Mouse (Mus musculus) neural tube, embryonic 10.5 days (tissue): ENCODE measurements at regions not wholly inside any gene's neighbourhood (a gene's known extent, or its start where the extent isn't known, plus 50 kb on each side); places are given as distances from the start of the nearest gene placed in this dataset.

Experiments
- DNase-seq: peaks from one replicate; pipeline ENCODE4 v3.0.0-alpha.2; 2017; ENCODE audit warnings: low spot score; ENCODE audit errors: extremely low spot score

GRCm38 (mm10) chr16:86808644-86809324 lies 545.2 kb upstream of the N6amt1 start:
- DNase-seq: no peak

- DNase-seq: no peak
These were observed 547.6 kb upstream of the N6amt1 start for GRCm38 (mm10) chr16:86806374-86806773.

- DNase-seq: no peak
These were observed 577.9 kb upstream of the N6amt1 start for GRCm38 (mm10) chr16:86776086-86776485.

- DNase-seq: no peak
These were observed 581.4 kb upstream of the N6amt1 start for GRCm38 (mm10) chr16:86772586-86772985.

GRCm38 (mm10) chr16:86768912-86769311 lies 585.1 kb upstream of the N6amt1 start:
- DNase-seq: no peak

GRCm38 (mm10) chr16:86768355-86768754 lies 585.6 kb upstream of the N6amt1 start:
- DNase-seq: no peak

GRCm38 (mm10) chr16:86765974-86766373 lies 588.0 kb upstream of the N6amt1 start:
- no peak for DNase-seq

GRCm38 (mm10) chr16:86741236-86741635 lies 612.7 kb upstream of the N6amt1 start:
- DNase-seq: no peak

GRCm38 (mm10) chr16:86718982-86719771 lies 634.8 kb upstream of the N6amt1 start:
- no peak for DNase-seq

- DNase-seq: no peak
These were observed 635.6 kb upstream of the N6amt1 start for GRCm38 (mm10) chr16:86718353-86718752.

GRCm38 (mm10) chr16:86701700-86702099 lies 652.3 kb upstream of the N6amt1 start:
- DNase-seq: no peak

- DNase-seq: no peak
These were observed 659.5 kb upstream of the N6amt1 start for GRCm38 (mm10) chr16:86694497-86694896.

- DNase-seq: no peak
These were observed 694.8 kb upstream of the N6amt1 start for GRCm38 (mm10) chr16:86659154-86659553.

GRCm38 (mm10) chr16:86647316-86647715 lies 706.7 kb upstream of the N6amt1 start:
- DNase-seq: no peak

- no peak for DNase-seq
These were observed 707.2 kb upstream of the N6amt1 start for GRCm38 (mm10) chr16:86646753-86647152.

GRCm38 (mm10) chr16:86645436-86645835 lies 708.5 kb upstream of the N6amt1 start:
- no peak for DNase-seq

GRCm38 (mm10) chr16:86644912-86645312 lies 709.1 kb upstream of the N6amt1 start:
- no peak for DNase-seq

GRCm38 (mm10) chr16:86604166-86604565 lies 702.5 kb upstream of the Adamts5 start:
- no peak for DNase-seq

- DNase-seq: no peak
These were observed 693.4 kb upstream of the Adamts5 start for GRCm38 (mm10) chr16:86594992-86595391.

- DNase-seq: no peak
These were observed 684.4 kb upstream of the Adamts5 start for GRCm38 (mm10) chr16:86586044-86586443.

- DNase-seq: no peak
These were observed 676.7 kb upstream of the Adamts5 start for GRCm38 (mm10) chr16:86578281-86578680.

GRCm38 (mm10) chr16:86547465-86548043 lies 645.9 kb upstream of the Adamts5 start:
- DNase-seq: no peak
